Mouse (Mus musculus): ENCODE measurements around the gene Gcm1.

DNA sequence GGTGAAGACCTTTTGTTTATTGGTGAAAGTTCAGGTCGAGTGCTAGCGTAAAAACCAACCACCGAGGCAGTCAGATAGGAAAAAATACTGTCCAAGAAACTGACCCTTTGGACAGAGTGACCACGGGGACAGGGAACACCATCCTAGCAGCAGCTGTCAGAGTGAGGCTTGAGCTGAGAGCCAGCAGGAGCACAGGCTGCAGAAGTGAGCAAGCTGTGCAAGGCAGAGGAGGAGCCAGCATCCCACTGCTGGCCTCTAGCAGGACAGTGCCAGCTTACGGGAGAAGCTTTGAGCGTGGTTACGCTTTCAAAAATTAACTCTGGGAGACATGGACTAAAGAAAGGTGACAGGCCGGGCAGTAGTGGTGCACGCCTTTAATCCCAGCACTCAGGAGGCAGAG is 36.0 kb downstream of the Gcm1 start:
- TF ChIP-seq TAL1 (conservative IDR thresholded peaks at IDR 0.05; ENCODE audit: low read depth, low read length): no peak
- no peak for TF ChIP-seq GATA1 (IDR thresholded peaks at IDR 0.05; ENCODE audit: borderline replicate concordance, low read length)
- no peak for TF ChIP-seq CTCF (IDR thresholded peaks at IDR 0.05; ENCODE audit: low read depth, low read length)
- no peak for TF ChIP-seq POLR2AphosphoS5 (IDR thresholded peaks at IDR 0.05; ENCODE audit: insufficient replicate concordance, low read depth, low read length)
- TF ChIP-seq GATA2 (IDR thresholded peaks at IDR 0.05; ENCODE audit: borderline replicate concordance, low read depth, low read length): no peak
